Mouse (Mus musculus) spleen, adult 2 months (tissue): ENCODE measurements around the gene Akap13.

ENCODE experiments used
- CTCF ChIP-seq: fragments of 200-500 bp; IDR thresholded peaks from 2 replicates; pipeline ENCODE4 v1.5.1; 2011; ENCODE audit warnings: mild to moderate bottlenecking, inconsistent platforms; ENCODE audit not compliant: insufficient read depth, insufficient read length, insufficient replicate concordance; ENCODE audit errors: extremely low read depth
- POLR2A ChIP-seq: fragments of 200-500 bp; IDR thresholded peaks from 2 replicates; pipeline ENCODE4 v1.6.1; 2011; ENCODE audit warnings: low read depth, low read length, inconsistent platforms

DNA sequence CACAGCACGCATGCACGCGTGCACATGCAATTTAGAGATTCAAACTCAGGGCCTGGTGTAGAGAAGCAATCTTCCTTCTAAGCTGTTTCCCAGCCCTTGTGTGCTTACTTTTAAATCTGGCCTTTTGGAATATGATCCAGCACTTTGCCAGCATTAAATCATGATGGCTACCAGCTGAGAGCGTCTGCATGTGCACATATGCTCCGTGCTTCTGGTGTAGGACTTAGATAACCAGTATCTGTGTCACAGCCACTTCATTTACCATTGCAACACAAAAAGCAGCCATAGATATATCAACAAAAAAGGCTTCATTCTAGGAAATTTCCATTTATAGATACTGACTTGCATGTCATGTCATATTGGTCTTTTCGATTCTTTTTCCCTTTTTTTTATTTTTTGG is 249.5 kb downstream of the Akap13 start:
- no peak for TF ChIP-seq CTCF
- TF ChIP-seq POLR2A: no peak
